Mouse (Mus musculus) left cerebral cortex, adult 18-20 months (tissue): ENCODE results near the gene Mrs2. TPM values are rescaled to one million over a fixed set of nuclear protein-coding genes. Genes with fewer than 3 reads are reported as not detected.
"Not testable (repeated sequence)": the region's sequence is repeated elsewhere in the genome, so short reads cannot be mapped to it uniquely, and the experiment has no call there.

Source experiments
- DNase-seq, 2 experiments: peaks; one replicate each; pipeline ENCODE4 v3.0.0; 2021 to 2022; ENCODE audit warnings: low spot score in 2 of 2, mixed read lengths in 1 of 2
- total RNA-seq, 2 experiments: library from RNA; stranded (reverse); gene quantifications; 2 replicates each; pipeline ENCODE4 v1.2.3; 2021

Mrs2 gene
- total RNA-seq, 2 experiments from 2014 or later = 48.5 to 54.1 TPM

GRCm38 (mm10) chr13:24981031-24981430, 39.1 kb downstream of the Mrs2 start:
- DNase-seq = no peak

DNA sequence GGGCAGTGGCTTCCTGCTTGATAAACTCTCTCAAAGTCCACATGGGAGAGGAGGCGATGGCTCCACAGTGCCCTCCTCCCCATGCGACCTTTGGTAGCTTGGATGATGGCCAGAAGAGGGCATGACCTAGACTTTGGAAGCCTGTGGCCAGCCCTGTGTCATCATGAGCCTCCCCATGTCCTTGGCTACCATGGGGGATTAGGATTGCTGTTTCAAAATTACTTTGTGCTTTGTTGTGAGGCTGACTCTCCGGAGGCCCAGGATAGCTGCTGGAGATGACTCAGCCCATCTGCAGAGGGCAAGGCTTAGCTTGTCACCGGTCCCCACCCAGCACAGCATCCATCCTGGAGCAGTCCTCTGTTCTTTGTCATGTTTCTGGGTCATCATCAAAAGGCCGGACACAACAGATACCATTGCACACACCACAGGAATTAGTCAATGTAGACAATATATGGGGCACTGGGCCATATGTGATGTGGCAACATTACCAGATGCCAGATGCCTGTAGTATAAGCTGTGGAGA, 42.3 kb downstream of the Mrs2 start:
- DNase-seq = no peak

GRCm38 (mm10) chr13:24976384-24976783, 43.8 kb downstream of the Mrs2 start:
- no peak for DNase-seq

DNA sequence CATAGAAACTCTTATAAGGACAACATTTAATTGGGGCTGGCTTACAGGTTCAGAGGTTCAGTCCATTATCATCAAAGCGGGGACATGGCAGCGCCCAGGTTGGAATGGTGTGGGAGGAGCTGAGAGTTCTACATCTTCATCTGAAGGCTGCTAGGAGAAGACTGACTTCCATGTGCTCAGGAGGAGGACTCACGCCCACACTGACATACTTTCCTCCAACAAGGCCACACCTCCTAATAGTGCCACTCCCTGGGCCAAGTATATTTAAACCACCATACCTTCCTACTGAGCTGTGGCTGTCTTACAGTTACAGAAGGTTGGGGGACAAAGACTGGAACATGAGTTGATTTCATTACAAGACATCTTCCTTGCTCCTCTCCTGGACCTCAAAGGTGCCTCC, 48.4 kb downstream of the Mrs2 start:
- not testable (repeated sequence) for DNase-seq

- no peak for DNase-seq
Measured at GRCm38 (mm10) chr13:24965846-24966201, 54.4 kb downstream of the Mrs2 start.

DNA sequence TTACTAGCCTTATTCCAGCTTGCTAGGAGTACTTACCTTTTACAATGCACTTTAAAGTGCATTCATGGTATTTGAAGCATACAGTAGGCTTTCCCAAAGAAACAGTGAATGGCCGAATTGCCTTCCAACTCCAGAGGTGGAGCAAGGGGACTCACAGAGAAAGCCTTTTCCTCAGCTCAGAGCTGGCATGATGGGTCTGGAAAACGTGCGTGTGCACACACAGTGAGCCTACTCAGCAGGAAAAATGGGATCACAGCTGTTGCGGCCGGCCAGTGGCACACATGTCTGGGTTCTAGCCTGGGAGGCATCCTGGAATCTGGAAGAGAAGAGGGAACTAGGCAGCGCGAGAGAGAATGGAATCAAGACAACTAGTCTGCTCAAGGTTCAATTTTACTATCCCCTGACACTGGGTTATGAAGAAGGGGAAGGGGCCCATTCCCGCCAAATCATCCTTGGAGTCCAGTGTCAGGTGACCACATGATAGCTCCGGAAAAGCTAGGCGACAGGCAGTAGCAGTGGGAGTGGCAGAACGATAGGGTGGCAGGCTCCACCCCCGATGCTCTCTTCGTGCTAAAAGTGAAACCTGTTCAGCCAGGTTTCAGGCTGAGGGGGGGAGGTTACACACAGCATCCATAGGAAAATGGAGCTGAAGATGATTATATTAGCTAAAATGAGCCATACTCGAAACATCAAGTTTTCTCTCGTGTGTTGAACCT, 54.9 kb downstream of the Mrs2 start:
- DNase-seq = no peak

- no peak for DNase-seq
Measured at GRCm38 (mm10) chr13:24962119-24962518, 58.1 kb downstream of the Mrs2 start.

GRCm38 (mm10) chr13:24960084-24960483, 60.1 kb downstream of the Mrs2 start:
- DNase-seq = no peak

DNA sequence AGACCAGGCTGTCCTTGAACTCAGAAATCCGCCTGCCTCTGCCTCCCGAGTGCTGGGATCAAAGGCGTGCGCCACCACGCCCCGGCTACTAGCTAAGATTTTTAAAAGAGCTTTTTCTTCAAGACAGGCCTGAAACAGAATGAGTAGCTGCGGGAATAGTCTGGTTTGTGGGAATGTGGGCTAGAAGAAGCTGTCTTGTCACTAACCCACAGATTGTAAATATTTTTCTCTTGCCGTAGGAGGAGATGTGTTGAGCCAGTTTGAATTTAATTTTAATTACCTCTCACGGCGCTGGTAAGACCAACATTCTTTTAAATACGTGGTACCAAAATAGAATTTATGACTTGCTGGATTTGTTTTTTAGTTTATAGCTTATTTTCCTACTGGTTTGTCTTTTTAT, 61.5 kb downstream of the Mrs2 start:
- peak in 1 of 2 experiments; percentile 11 for DNase-seq

GRCm38 (mm10) chr13:24955500-24955899, 64.7 kb downstream of the Mrs2 start:
- DNase-seq = no peak

GRCm38 (mm10) chr13:24955091-24955490, 65.1 kb downstream of the Mrs2 start:
- DNase-seq = no peak

DNA sequence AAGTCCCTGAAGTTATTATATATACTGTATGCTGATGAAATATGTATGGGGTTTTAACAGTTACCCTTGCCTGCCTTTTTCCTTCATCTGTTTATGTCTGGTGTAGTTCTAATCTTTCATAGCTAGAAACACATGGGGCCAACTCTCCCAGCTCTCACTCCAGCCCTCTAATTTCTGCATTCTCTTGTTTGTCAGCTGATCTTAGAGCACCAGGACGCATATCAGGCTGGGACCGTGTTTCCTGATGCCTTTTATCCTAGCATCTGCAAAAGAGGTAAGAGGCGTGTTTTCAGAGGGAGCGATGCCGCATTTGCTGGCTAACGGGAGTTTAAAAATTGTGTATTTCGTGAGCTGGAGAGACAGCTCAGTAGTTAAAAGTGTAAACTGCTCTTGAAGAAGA, 67.5 kb downstream of the Mrs2 start:
- DNase-seq = no peak

GRCm38 (mm10) chr13:24948870-24949269, 71.3 kb downstream of the Mrs2 start:
- DNase-seq = no peak

- no peak for DNase-seq
Measured at GRCm38 (mm10) chr13:24947158-24947557, 73.0 kb downstream of the Mrs2 start.

GRCm38 (mm10) chr13:24945567-24945966, 74.6 kb downstream of the Mrs2 start:
- no peak for DNase-seq

GRCm38 (mm10) chr13:24943303-24943702, 76.9 kb downstream of the Mrs2 start:
- DNase-seq = no peak

- peak; percentile 16 to 20 for DNase-seq
Measured at GRCm38 (mm10) chr13:24942512-24943282, 77.5 kb downstream of the Mrs2 start, which contains the start of gene Gpld1. Gene Gpld1, plus strand, starts transcription at chr13:24943152.

DNA sequence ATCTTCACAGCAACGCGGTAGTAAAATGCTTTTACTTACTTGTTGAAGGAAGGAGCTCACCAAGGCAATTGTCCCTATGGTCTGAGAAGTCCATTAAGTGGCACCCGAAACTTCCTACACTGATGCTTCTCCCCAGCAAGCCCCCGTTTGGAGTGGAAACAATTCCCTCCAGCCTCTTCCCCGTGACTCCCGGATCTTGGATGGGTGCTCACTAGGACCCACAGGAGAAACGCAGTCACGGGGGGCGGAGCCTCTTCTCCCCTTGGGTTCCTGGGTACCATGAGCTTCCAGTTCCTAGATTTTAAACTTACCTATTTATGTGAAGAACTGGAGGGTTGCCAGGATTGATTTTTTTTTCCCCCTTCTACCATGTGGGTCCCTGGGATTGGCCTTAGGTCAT, 80.7 kb downstream of the Mrs2 start:
- no peak for DNase-seq

GRCm38 (mm10) chr13:24938683-24939082, 81.5 kb downstream of the Mrs2 start:
- DNase-seq = peak; percentile 80 to 84

DNA sequence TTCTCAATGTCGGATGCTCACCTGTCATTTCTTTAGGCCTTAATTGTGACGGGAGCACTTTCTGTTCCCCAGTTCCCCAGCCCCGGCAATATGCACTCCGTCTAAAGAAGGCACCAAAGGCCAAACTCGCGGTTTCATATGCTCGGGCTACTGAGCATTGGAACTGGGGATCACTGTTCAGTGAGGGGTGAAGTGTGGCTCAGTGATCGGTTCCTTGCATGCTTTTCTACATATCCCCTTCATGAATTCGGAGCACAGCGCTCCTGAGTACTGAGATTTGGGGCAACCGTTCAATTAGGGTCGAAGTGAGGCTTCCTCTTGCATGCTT, 82.4 kb downstream of the Mrs2 start:
- no peak for DNase-seq
